Mouse (Mus musculus): ENCODE results near the gene Prf1.

- TF ChIP-seq POLR2A (IDR thresholded peaks at IDR 0.05; ENCODE audit: control insufficient read depth, extremely low read depth, insufficient read depth, low read length, poor library complexity), result no peak
- no peak for TF ChIP-seq CTCF (IDR thresholded peaks at IDR 0.05; ENCODE audit: borderline replicate concordance, control insufficient read depth, extremely low read depth, insufficient read depth, low read length, poor library complexity)
Observed at GRCm38 (mm10) chr10:61277918-61278674, 19.5 kb upstream of the Prf1 start.

Data from thymus, adult 2 months (tissue).